38 mouse cellular contexts compared by ENCODE assay signal in genomic region chr2:146231485-146231884, GRCm38 (mm10). TPM values are rescaled to one million over a fixed set of nuclear protein-coding genes. Genes with fewer than 3 reads are reported as not detected.
"Had no signal": no experiment of that assay in that cellular context is flagged by ENCODE, and none has a peak within 500 bp of the region (broad histone marks: within the 10 kb centered on the region; RNA-seq: fewer than 3 reads in every experiment).

No protein-coding gene starts in this region.

- H3K4me1 ChIP-seq: limb, embryonic 10.5 days; limb, embryonic 12.5 days; limb, embryonic 13.5 days; limb, embryonic 15.5 days; liver, embryonic 12.5 days; liver, embryonic 13.5 days; liver, embryonic 15.5 days; lung, embryonic 15.5 days had no signal

- DNase-seq: left cerebral cortex, postnatal 4 days; liver; liver, embryonic 13.5 days; liver, postnatal 0 days; lung, adult 18-20 months; lung, adult 2 months; lung, embryonic 14.5 days; lung, postnatal 10 days; lung, postnatal 14 days; lung, postnatal 36 days; lung, postnatal 4 days; midbrain, embryonic 14.5 days had no signal

- H3K36me3 ChIP-seq: limb, embryonic 10.5 days; limb, embryonic 12.5 days; limb, embryonic 13.5 days; limb, embryonic 15.5 days; liver, embryonic 12.5 days; liver, embryonic 13.5 days; liver, embryonic 15.5 days; lung, embryonic 15.5 days; midbrain, embryonic 10.5 days; midbrain, embryonic 12.5 days; midbrain, embryonic 13.5 days; midbrain, embryonic 15.5 days had no signal

- ATAC-seq: liver, embryonic 12.5 days; liver, postnatal 0 days; lung, postnatal 0 days; midbrain, embryonic 13.5 days; midbrain, embryonic 15.5 days; midbrain, embryonic 16.5 days had no signal

- H3K4me2 ChIP-seq: limb, embryonic 12.5 days; limb, embryonic 13.5 days; limb, embryonic 15.5 days; liver, embryonic 11.5 days; liver, embryonic 12.5 days; liver, embryonic 13.5 days; liver, embryonic 15.5 days; lung, embryonic 14.5 days; lung, embryonic 15.5 days; midbrain, embryonic 11.5 days; midbrain, embryonic 12.5 days; midbrain, embryonic 13.5 days; midbrain, embryonic 15.5 days had no signal

- H3K4me3 ChIP-seq: limb, embryonic 10.5 days; limb, embryonic 12.5 days; limb, embryonic 13.5 days; limb, embryonic 15.5 days; liver, embryonic 12.5 days; liver, embryonic 13.5 days; liver, embryonic 15.5 days; lung, embryonic 15.5 days; megakaryocyte, embryonic 14.5 days; midbrain, embryonic 10.5 days; midbrain, embryonic 12.5 days; midbrain, embryonic 13.5 days; midbrain, embryonic 15.5 days; myocyte had no signal

- H3K9ac ChIP-seq: limb, embryonic 12.5 days; limb, embryonic 13.5 days; limb, embryonic 15.5 days; liver, embryonic 12.5 days; liver, embryonic 13.5 days; liver, embryonic 14.5 days; liver, embryonic 15.5 days; liver, postnatal 0 days; lung, embryonic 14.5 days; lung, embryonic 15.5 days; midbrain, embryonic 12.5 days; midbrain, embryonic 13.5 days; midbrain, embryonic 15.5 days had no signal

- H3K27ac ChIP-seq: limb, embryonic 10.5 days; limb, embryonic 12.5 days; limb, embryonic 13.5 days; limb, embryonic 15.5 days; liver, embryonic 12.5 days; liver, embryonic 13.5 days; liver, embryonic 14.5 days; liver, embryonic 15.5 days; lung, embryonic 15.5 days; macrophage; midbrain, embryonic 10.5 days; midbrain, embryonic 12.5 days; midbrain, embryonic 13.5 days; midbrain, embryonic 15.5 days had no signal

- H3K9me3 ChIP-seq: limb, embryonic 10.5 days; limb, embryonic 12.5 days; limb, embryonic 13.5 days; limb, embryonic 15.5 days; liver, embryonic 12.5 days; liver, embryonic 13.5 days; liver, embryonic 15.5 days; lung, embryonic 15.5 days; megakaryocyte, embryonic 14.5 days; midbrain, embryonic 10.5 days; midbrain, embryonic 12.5 days; midbrain, embryonic 13.5 days; midbrain, embryonic 15.5 days had no signal

- H3K27me3 ChIP-seq: midbrain, embryonic 15.5 days had no signal

RNA-seq across cellular contexts. Expression of gene Insm1, which starts 9.8 kb away (rescaled TPM):
- total RNA-seq: liver, adult 2 months; megakaryocyte progenitor cell, adult 5-6 weeks; megakaryocyte, adult 5-6 weeks; megakaryocyte-erythroid progenitor cell, adult 5-6 weeks; monocyte, adult 5-6 weeks had no signal
- polyA plus RNA-seq: limb, embryonic 10.5 days; limb, embryonic 12.5 days; limb, embryonic 13.5 days; liver, embryonic 11.5 days; liver, embryonic 12.5 days; liver, embryonic 13.5 days; liver, embryonic 15.5 days; liver, embryonic 16.5 days; liver, postnatal 0 days; lung, embryonic 16.5 days; macrophage; myocyte had no signal
